In genomic region chr2:128175625-128176024, GRCm38 (mm10) we compare ENCODE assay signal across 25 mouse cellular contexts.
"Had no signal": no experiment of that assay in that cellular context is flagged by ENCODE, and none has a peak within 500 bp of the region (broad histone marks: within the 10 kb centered on the region; RNA-seq: fewer than 3 reads in every experiment).

No protein-coding gene starts in this region.

- ATAC-seq: hindbrain, postnatal 0 days; inflammation-experienced regulatory T-cells, adult 6 months; intestine, embryonic 15.5 days; intestine, postnatal 0 days had no signal

- H3K4me2 ChIP-seq: heart, embryonic 11.5 days; heart, embryonic 13.5 days; heart, embryonic 15.5 days; hindbrain, embryonic 13.5 days; hindbrain, embryonic 15.5 days; intestine, embryonic 15.5 days; limb, embryonic 13.5 days; limb, embryonic 15.5 days had no signal

- H3K9ac ChIP-seq: heart, embryonic 13.5 days; heart, embryonic 15.5 days; hindbrain, embryonic 13.5 days; hindbrain, embryonic 15.5 days; intestine, embryonic 15.5 days; limb, embryonic 13.5 days; limb, embryonic 15.5 days; liver, embryonic 14.5 days had no signal

- H3K9me3 ChIP-seq: heart, embryonic 13.5 days; heart, embryonic 15.5 days; hindbrain, embryonic 13.5 days; hindbrain, embryonic 15.5 days; intestine, embryonic 15.5 days; limb, embryonic 13.5 days; limb, embryonic 15.5 days had no signal

- DNase-seq: gastrocnemius, adult 2 months; gastrocnemius, postnatal 10 days; gastrocnemius, postnatal 25 days; heart, adult 2 months; heart, postnatal 14 days; heart, postnatal 36 days; kidney, adult 18-20 months; kidney, adult 8-10 months; kidney, postnatal 10 days; kidney, postnatal 36 days; layer of hippocampus, adult 9-11 months; layer of hippocampus, postnatal 36 days; left cerebral cortex, postnatal 4 days had no signal

- H3K36me3 ChIP-seq: heart, embryonic 13.5 days; heart, embryonic 15.5 days; hindbrain, embryonic 13.5 days; hindbrain, embryonic 15.5 days; intestine, embryonic 15.5 days; limb, embryonic 13.5 days; limb, embryonic 15.5 days had no signal

- H3K27ac ChIP-seq: gastrocnemius, adult 2 months; heart, adult 2 months; heart, embryonic 15.5 days; hindbrain, embryonic 13.5 days; hindbrain, embryonic 15.5 days; hindbrain, postnatal 0 days; intestine, embryonic 15.5 days; limb, embryonic 13.5 days; limb, embryonic 15.5 days had no signal

- H3K4me3 ChIP-seq: gastrocnemius, adult 2 months; heart, adult 2 months; heart, embryonic 13.5 days; heart, embryonic 15.5 days; hindbrain, embryonic 13.5 days; hindbrain, embryonic 15.5 days; intestine, embryonic 15.5 days; limb, embryonic 13.5 days; limb, embryonic 15.5 days had no signal

- H3K27me3 ChIP-seq: heart, embryonic 13.5 days; heart, embryonic 15.5 days; hindbrain, embryonic 13.5 days; hindbrain, embryonic 15.5 days; intestine, embryonic 15.5 days; limb, embryonic 13.5 days; limb, embryonic 15.5 days had no signal
